Mouse (Mus musculus): Measurements from ENCODE around the gene Ccdc92. TPM values are rescaled to one million over a fixed set of nuclear protein-coding genes. Genes with fewer than 3 reads are reported as not detected.

The Ccdc92 gene
- 7.5 and 8.8 TPM in 2 replicates for polyA plus RNA-seq (2014; fragmentation: Nextera tagmentation; extraction: Ambion mirVana)

DNA sequence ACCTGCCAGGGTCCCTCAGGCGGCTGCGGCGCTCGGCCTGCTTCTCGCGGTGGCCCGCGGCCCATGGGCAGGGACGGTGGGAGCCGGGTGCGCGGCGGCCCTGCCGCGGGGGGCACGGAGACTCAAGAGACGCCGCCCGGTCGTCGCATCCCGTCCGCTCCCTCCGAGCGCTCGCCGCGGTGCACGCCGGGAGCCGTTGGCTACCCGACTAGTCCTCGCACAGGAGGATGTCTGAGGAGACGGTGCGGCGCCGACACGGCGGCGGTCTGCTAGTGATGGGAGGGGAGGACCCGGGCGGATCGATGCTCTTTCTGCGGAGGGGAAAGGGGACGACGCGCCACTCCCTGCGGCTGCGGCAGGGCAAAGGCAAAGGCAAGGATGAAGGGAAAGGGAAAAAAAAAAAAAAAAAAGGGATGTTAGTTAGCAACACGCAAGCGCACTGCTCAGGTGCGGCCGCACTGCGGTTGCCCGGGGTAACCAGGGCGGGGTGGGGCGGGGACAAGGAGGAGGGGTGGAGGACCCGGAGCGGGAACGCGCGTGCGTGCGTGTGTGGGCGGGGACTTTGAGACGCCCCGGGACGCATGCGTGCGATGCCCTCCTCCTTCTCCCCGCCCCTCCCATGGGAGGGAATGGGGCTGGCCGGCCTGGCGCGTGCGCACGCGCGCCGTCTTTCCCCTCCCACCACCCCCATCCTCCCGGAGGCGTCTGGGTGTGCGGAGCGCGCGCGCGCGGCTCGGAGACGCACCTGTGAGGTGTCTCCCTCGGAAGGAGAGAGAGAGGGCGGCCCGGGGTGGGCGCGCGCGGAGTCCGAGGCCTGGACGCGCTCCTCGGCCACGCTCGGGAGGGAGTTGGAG is at the start of gene Ccdc92, which contains the start of gene Zfp664:
Ccdc92 (minus strand) TSS at position 412 of the 854 bp plus-strand sequence.
Zfp664 (plus strand) TSS at position 679 of the 854 bp plus-strand sequence.
- Histone ChIP-seq H3K36me3 (ENCODE audit: insufficient read depth) (peaks cover 19% of the 10 kb centered on the region), H3K9ac (peak within 1 kb of the TSS; percentile 86), H3K4me2 (peak within 1 kb of the TSS; percentile 91), H3K27me3 (ENCODE audit: insufficient read depth, low read length) (peaks cover 26% of the 10 kb centered on the region), H3K4me3 (ENCODE audit: low read depth, low read length) (peak within 1 kb of the TSS; percentile 97), H3K4me1 (ENCODE audit: insufficient read depth) (peaks cover 4% of the 10 kb centered on the region; the same call in 1 of the 2 replicates), H3K27ac (ENCODE audit: low read depth) (peak within 1 kb of the TSS; percentile 91), H3K9me3 (ENCODE audit: low read depth, low read length) (no peaks in the 10 kb centered on the region)
- no peak for TF ChIP-seq CTCF (IDR thresholded peaks at IDR 0.05; ENCODE audit: low read depth)
- peak; percentile 91 for ATAC-seq (ENCODE audit: insufficient read depth)
- WGBS: under 1% methylated on average over 94 of the region's 103 CpGs
- peak; percentile 99 for DNase-seq

DNA sequence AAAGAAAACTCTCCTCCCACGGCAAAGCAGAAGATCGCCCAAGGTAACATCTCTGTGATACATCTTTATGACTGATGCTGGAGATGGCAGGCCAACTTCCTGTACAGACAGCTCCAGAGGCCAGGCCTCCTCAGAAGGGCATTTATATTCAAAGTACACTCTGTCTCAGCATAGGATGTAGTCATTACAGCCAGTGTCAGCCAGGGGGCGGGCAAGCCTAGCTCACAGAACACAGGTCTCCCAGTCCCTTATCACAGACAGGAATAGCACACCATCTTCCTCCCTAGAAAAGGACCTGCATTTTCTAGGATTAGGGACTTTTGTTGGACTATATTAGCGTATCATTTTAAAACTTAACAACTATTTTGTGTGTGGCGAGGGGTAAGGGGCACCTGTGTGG is 46.6 kb upstream of the Ccdc92 start:
- 14% methylated on average over 5 of the region's 5 CpGs for WGBS
- no peak overlapping the region for H3K9ac ChIP-seq
- peak; percentile 81 for ATAC-seq (ENCODE audit: insufficient read depth)
- peak; percentile 97 for TF ChIP-seq CTCF (IDR thresholded peaks at IDR 0.05; ENCODE audit: low read depth)
- no peak overlapping the region for H3K4me3 ChIP-seq (ENCODE audit: low read depth, low read length)
- no peaks in the 10 kb centered on the region for H3K27me3 ChIP-seq (ENCODE audit: insufficient read depth, low read length)
- no peaks in the 10 kb centered on the region for H3K9me3 ChIP-seq (ENCODE audit: low read depth, low read length)
- no peak overlapping the region for H3K4me2 ChIP-seq
- H3K27ac ChIP-seq (ENCODE audit: low read depth): no peak overlapping the region
- DNase-seq: peak; percentile 90
- no peaks in the 10 kb centered on the region for H3K36me3 ChIP-seq (ENCODE audit: insufficient read depth)
- no peaks in the 10 kb centered on the region for H3K4me1 ChIP-seq (ENCODE audit: insufficient read depth)

DNA sequence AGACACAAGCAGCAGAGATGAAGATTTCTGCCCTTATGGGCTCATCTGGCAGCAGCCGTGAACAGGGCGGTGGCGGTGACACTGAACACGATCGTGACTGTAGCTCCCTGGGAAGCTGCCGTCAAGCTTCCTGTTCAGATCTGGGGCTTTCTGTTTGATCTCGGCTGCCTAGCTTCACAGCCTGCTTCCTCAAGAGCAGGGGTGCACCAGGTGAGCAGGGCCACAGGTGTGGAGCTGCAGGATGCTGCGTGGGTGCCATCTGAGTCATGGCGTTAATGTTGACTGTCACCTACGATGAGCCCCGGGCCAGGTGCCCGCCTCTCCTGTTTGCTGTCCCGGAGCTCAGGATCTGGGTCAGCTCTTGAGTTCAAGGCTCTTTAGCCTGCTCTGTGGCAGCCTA is 44.7 kb upstream of the Ccdc92 start:
- no peak overlapping the region for H3K27ac ChIP-seq (ENCODE audit: low read depth)
- no peaks in the 10 kb centered on the region for H3K4me1 ChIP-seq (ENCODE audit: insufficient read depth)
- no peaks in the 10 kb centered on the region for H3K27me3 ChIP-seq (ENCODE audit: insufficient read depth, low read length)
- 54% methylated on average over 13 of the region's 13 CpGs for WGBS
- ATAC-seq (ENCODE audit: insufficient read depth): no peak
- no peaks in the 10 kb centered on the region for H3K9me3 ChIP-seq (ENCODE audit: low read depth, low read length)
- no peak for TF ChIP-seq CTCF (IDR thresholded peaks at IDR 0.05; ENCODE audit: low read depth)
- no peak overlapping the region for H3K4me2 ChIP-seq
- no peaks in the 10 kb centered on the region for H3K36me3 ChIP-seq (ENCODE audit: insufficient read depth)
- H3K4me3 ChIP-seq (ENCODE audit: low read depth, low read length): no peak overlapping the region
- no peak overlapping the region for H3K9ac ChIP-seq
- no peak for DNase-seq

DNA sequence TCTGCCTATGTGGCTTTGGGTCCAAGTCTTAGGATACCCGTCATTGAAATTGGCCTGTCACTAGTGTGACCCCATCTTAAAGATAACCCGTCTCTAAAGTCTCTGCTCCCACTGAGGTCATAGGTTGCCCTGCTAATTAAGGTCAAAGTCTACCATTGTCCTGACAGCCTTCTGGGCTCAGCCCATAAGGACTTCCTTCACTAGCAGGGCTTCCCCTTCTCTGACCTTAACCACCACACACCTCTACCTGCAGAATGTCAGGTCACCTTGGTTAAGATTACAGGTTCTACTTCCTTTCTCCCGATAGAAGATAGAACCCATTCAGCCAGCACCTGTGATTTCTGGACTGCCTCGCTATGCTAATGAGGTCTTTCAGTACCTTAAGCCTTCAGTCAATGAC is 41.6 kb upstream of the Ccdc92 start:
- H3K9me3 ChIP-seq (ENCODE audit: low read depth, low read length): no peaks in the 10 kb centered on the region
- no peak overlapping the region for H3K4me3 ChIP-seq (ENCODE audit: low read depth, low read length)
- no peak for TF ChIP-seq CTCF (IDR thresholded peaks at IDR 0.05; ENCODE audit: low read depth)
- H3K9ac ChIP-seq: no peak overlapping the region
- H3K36me3 ChIP-seq (ENCODE audit: insufficient read depth): no peaks in the 10 kb centered on the region
- DNase-seq (no peak), ATAC-seq (ENCODE audit: insufficient read depth) (no peak)
- H3K4me2 ChIP-seq: no peak overlapping the region
- no peaks in the 10 kb centered on the region for H3K27me3 ChIP-seq (ENCODE audit: insufficient read depth, low read length)
- 80% methylated on average over 4 of the region's 4 CpGs for WGBS
- no peak overlapping the region for H3K27ac ChIP-seq (ENCODE audit: low read depth)
- H3K4me1 ChIP-seq (ENCODE audit: insufficient read depth): peaks cover 7% of the 10 kb centered on the region; the same call in 1 of the 2 replicates

DNA sequence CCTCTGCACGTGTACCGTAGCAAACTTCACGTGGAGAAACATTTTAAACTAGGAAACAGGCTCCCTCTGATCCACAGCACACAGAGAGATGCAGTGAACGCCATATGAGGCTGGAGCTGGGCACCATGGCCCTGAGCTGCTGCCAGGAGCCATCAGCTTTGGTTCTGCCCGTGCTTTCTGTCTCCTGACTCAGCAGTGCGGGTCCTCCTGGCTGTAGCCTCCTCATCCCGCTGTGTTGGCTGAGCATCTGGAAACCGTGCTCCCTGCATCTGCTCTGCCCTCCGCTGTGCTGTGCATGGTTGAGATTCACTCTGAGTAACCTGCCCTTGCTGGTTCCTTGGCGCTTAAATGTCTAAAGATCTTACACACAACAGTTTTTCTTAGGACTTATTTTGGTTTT is 40.0 kb upstream of the Ccdc92 start:
- WGBS: 78% methylated on average over 10 of the region's 10 CpGs
- Histone ChIP-seq H3K9ac (no peak overlapping the region), H3K27me3 (ENCODE audit: insufficient read depth, low read length) (no peaks in the 10 kb centered on the region), H3K9me3 (ENCODE audit: low read depth, low read length) (no peaks in the 10 kb centered on the region), H3K4me3 (ENCODE audit: low read depth, low read length) (no peak overlapping the region), H3K4me1 (ENCODE audit: insufficient read depth) (peaks cover 7% of the 10 kb centered on the region; the same call in 1 of the 2 replicates), H3K36me3 (ENCODE audit: insufficient read depth) (no peaks in the 10 kb centered on the region), H3K27ac (ENCODE audit: low read depth) (no peak overlapping the region), H3K4me2 (no peak overlapping the region)
- DNase-seq (no peak), ATAC-seq (ENCODE audit: insufficient read depth) (no peak)
- TF ChIP-seq CTCF (IDR thresholded peaks at IDR 0.05; ENCODE audit: low read depth): no peak

- no peak for TF ChIP-seq CTCF (IDR thresholded peaks at IDR 0.05; ENCODE audit: low read depth)
- Histone ChIP-seq H3K9me3 (ENCODE audit: low read depth, low read length) (no peaks in the 10 kb centered on the region), H3K27me3 (ENCODE audit: insufficient read depth, low read length) (no peaks in the 10 kb centered on the region), H3K4me2 (no peak overlapping the region), H3K4me1 (ENCODE audit: insufficient read depth) (peaks cover 7% of the 10 kb centered on the region; the same call in 1 of the 2 replicates), H3K4me3 (ENCODE audit: low read depth, low read length) (no peak overlapping the region), H3K9ac (no peak overlapping the region), H3K36me3 (ENCODE audit: insufficient read depth) (no peaks in the 10 kb centered on the region), H3K27ac (ENCODE audit: low read depth) (no peak overlapping the region)
- DNase-seq (no peak), ATAC-seq (ENCODE audit: insufficient read depth) (no peak)
- 81% methylated on average over 6 of the region's 6 CpGs for WGBS
Observed at GRCm38 (mm10) chr5:124901675-124902074, 39.5 kb upstream of the Ccdc92 start.

- Histone ChIP-seq H3K4me3 (ENCODE audit: low read depth, low read length) (no peak overlapping the region), H3K9me3 (ENCODE audit: low read depth, low read length) (no peaks in the 10 kb centered on the region)
- DNase-seq: no peak
Observed at GRCm38 (mm10) chr5:124900738-124901490, 38.7 kb upstream of the Ccdc92 start.

More at GRCm38 (mm10) chr5:124900738-124901490, 38.7 kb upstream of the Ccdc92 start:
- Histone ChIP-seq H3K4me1 (ENCODE audit: insufficient read depth) (peaks cover 7% of the 10 kb centered on the region; the same call in 1 of the 2 replicates), H3K9ac (no peak overlapping the region), H3K27me3 (ENCODE audit: insufficient read depth, low read length) (no peaks in the 10 kb centered on the region), H3K4me2 (peak overlapping the region; percentile 54; the same call in 1 of the 2 replicates), H3K36me3 (ENCODE audit: insufficient read depth) (no peaks in the 10 kb centered on the region), H3K27ac (ENCODE audit: low read depth) (no peak overlapping the region)
- WGBS: 55% methylated on average over 19 of the region's 19 CpGs
- no peak; the same call in 1 of the 2 replicates for TF ChIP-seq CTCF (IDR thresholded peaks at IDR 0.05; ENCODE audit: low read depth)
- ATAC-seq (ENCODE audit: insufficient read depth): no peak

All from lung, embryonic 14.5 days (tissue).